In genomic region chr6:35062446-35062845, GRCm38 (mm10) we compare ENCODE assay signal across 16 mouse cellular contexts.
DNase-seq lines count a peak whose midpoint lies in the region; ATAC-seq and TF ChIP-seq lines count a peak whose summit lies in the region.
"Had no signal": no experiment of that assay in that cellular context is flagged by ENCODE, and none has a peak within 500 bp of the region (broad histone marks: within the 10 kb centered on the region; RNA-seq: fewer than 3 reads in every experiment).

No protein-coding gene starts in this region.

- TF ChIP-seq CTCF in left cerebral cortex, adult 2 months (IDR thresholded peaks at IDR 0.05), result peak; percentile 63

- H3K9me3 ChIP-seq in forebrain, embryonic 14.5 days (replicated peaks; ENCODE audit: control insufficient read depth, low read length), result no peaks in the 10 kb centered on the region
- H3K9me3 ChIP-seq in forebrain, embryonic 12.5 days, result no peaks in the 10 kb centered on the region
- H3K9me3 ChIP-seq in hindbrain, embryonic 12.5 days (replicated peaks), result no peaks in the 10 kb centered on the region
- H3K9me3 ChIP-seq: kidney, embryonic 15.5 days; liver, embryonic 13.5 days had no signal

- no peak overlapping the region for H3K9ac ChIP-seq in forebrain, embryonic 14.5 days (ENCODE audit: low read length)
- H3K9ac ChIP-seq in forebrain, embryonic 12.5 days, result no peak overlapping the region
- H3K9ac ChIP-seq in hindbrain, embryonic 12.5 days, result no peak overlapping the region
- H3K9ac ChIP-seq: kidney, embryonic 15.5 days; liver, embryonic 13.5 days had no signal

- no peaks in the 10 kb centered on the region for H3K27me3 ChIP-seq in forebrain, embryonic 14.5 days (replicated peaks; ENCODE audit: control insufficient read depth, insufficient read depth, low read length)
- H3K27me3 ChIP-seq in forebrain, embryonic 12.5 days, result no peaks in the 10 kb centered on the region
- no peaks in the 10 kb centered on the region for H3K27me3 ChIP-seq in hindbrain, embryonic 12.5 days
- H3K27me3 ChIP-seq: kidney, embryonic 15.5 days; liver, embryonic 13.5 days had no signal

- WGBS in forebrain, embryonic 14.5 days, result 16% methylated on average over 1 of the region's 1 CpGs
- 20% methylated on average over 1 of the region's 1 CpGs for WGBS in forebrain, embryonic 12.5 days
- WGBS in hindbrain, embryonic 12.5 days, result 26% methylated on average over 1 of the region's 1 CpGs

- ATAC-seq in forebrain, embryonic 14.5 days, result no peak
- ATAC-seq in forebrain, embryonic 12.5 days (ENCODE audit: low FRiP score), result no peak
- no peak for ATAC-seq in hindbrain, embryonic 12.5 days (ENCODE audit: low FRiP score)
- ATAC-seq: activated CD4-positive, CD25-positive, alpha-beta regulatory T cell, adult 4 months; midbrain, embryonic 16.5 days had no signal

- no peak overlapping the region for H3K27ac ChIP-seq in forebrain, embryonic 14.5 days (ENCODE audit: low read depth, low read length)
- no peak overlapping the region for H3K27ac ChIP-seq in forebrain, embryonic 12.5 days
- H3K27ac ChIP-seq in left cerebral cortex, adult 2 months, result no peak overlapping the region
- H3K27ac ChIP-seq in hindbrain, embryonic 12.5 days, result no peak overlapping the region
- H3K27ac ChIP-seq: kidney, embryonic 15.5 days; liver, embryonic 13.5 days had no signal

- H3K4me2 ChIP-seq in forebrain, embryonic 14.5 days (ENCODE audit: low read length), result no peak overlapping the region
- H3K4me2 ChIP-seq in forebrain, embryonic 12.5 days, result no peak overlapping the region
- H3K4me2 ChIP-seq in hindbrain, embryonic 12.5 days (replicated peaks), result no peak overlapping the region
- H3K4me2 ChIP-seq: kidney, embryonic 15.5 days; liver, embryonic 13.5 days had no signal

- no peak overlapping the region for H3K4me3 ChIP-seq in forebrain, embryonic 14.5 days (ENCODE audit: low read depth, low read length)
- no peak overlapping the region for H3K4me3 ChIP-seq in forebrain, embryonic 12.5 days (replicated peaks)
- no peak overlapping the region for H3K4me3 ChIP-seq in left cerebral cortex, adult 2 months
- H3K4me3 ChIP-seq in hindbrain, embryonic 12.5 days, result no peak overlapping the region
- H3K4me3 ChIP-seq: kidney, embryonic 15.5 days; liver, embryonic 13.5 days had no signal

- DNase-seq in forebrain, embryonic 14.5 days (ENCODE audit: low spot score), result peak; percentile 34
- no peak for DNase-seq in left cerebral cortex, adult 2 months (ENCODE audit: extremely low spot score in 1 of 2, low spot score in 2 of 2)
- no peak for DNase-seq in left cerebral cortex, adult 11 months (ENCODE audit: low spot score)
- peak; percentile 20 for DNase-seq in 416B (ENCODE audit: low read depth)
- peak; percentile 4 for DNase-seq in c-Kit-positive CD71-negative TER-119-negative erythroid progenitor cells, embryonic 14.5 days (ENCODE audit: low read depth)
- no peak for DNase-seq in spleen, postnatal 4 days (ENCODE audit: low spot score in 2 of 2)
- DNase-seq: adrenal gland, postnatal 25 days; heart, adult 11 months; liver, embryonic 13.5 days; lung, postnatal 14 days; thymus, adult 18-20 months had no signal

- H3K36me3 ChIP-seq in forebrain, embryonic 14.5 days (ENCODE audit: control insufficient read depth, insufficient read depth, low read length), result peaks cover 10% of the 10 kb centered on the region
- H3K36me3 ChIP-seq in forebrain, embryonic 12.5 days (replicated peaks), result peaks cover 9% of the 10 kb centered on the region; the same call in 1 of the 2 replicates
- H3K36me3 ChIP-seq in hindbrain, embryonic 12.5 days, result peaks cover 14% of the 10 kb centered on the region; the same call in 1 of the 2 replicates

- intact Hi-C loops in left cerebral cortex, adult 2 months (cut with DNase I), result loop anchor here (2.0 kb wide), 1 partner anchor 64 kb away; no protein-coding TSS in a partner anchor

- no peaks in the 10 kb centered on the region for H3K4me1 ChIP-seq in forebrain, embryonic 14.5 days (ENCODE audit: control insufficient read depth, insufficient read depth, low read length)
- H3K4me1 ChIP-seq in forebrain, embryonic 12.5 days, result no peaks in the 10 kb centered on the region
- no peaks in the 10 kb centered on the region for H3K4me1 ChIP-seq in hindbrain, embryonic 12.5 days
- H3K4me1 ChIP-seq: kidney, embryonic 15.5 days; liver, embryonic 13.5 days had no signal

Comparison
In these comparisons a context has a peak if more than half of its experiments do, and no peak if none do; other contexts are left out.
1. DNase-seq: peak in forebrain, embryonic 14.5 days (single experiment), 416B (single experiment) and c-Kit-positive CD71-negative TER-119-negative erythroid progenitor cells, embryonic 14.5 days (single experiment); none in left cerebral cortex, adult 2 months (0 of 2), left cerebral cortex, adult 11 months (single experiment) and spleen, postnatal 4 days (0 of 2).